Mouse (Mus musculus) megakaryocyte, adult 5-6 weeks (primary cell): ENCODE measurements at regions not wholly inside any gene's neighbourhood (a gene's known extent, or its start where the extent isn't known, plus 50 kb on each side); places are given as distances from the start of the nearest gene placed in this dataset.
"Not testable (repeated sequence)": the region's sequence is repeated elsewhere in the genome, so short reads cannot be mapped to it uniquely, and the experiment has no call there.

Experiments
- ATAC-seq: 2 replicates; pipeline ENCODE4 v1.8.0; 2016; ENCODE audit warnings: mild to moderate bottlenecking, inconsistent platforms; ENCODE audit not compliant: poor library complexity, severe bottlenecking

DNA sequence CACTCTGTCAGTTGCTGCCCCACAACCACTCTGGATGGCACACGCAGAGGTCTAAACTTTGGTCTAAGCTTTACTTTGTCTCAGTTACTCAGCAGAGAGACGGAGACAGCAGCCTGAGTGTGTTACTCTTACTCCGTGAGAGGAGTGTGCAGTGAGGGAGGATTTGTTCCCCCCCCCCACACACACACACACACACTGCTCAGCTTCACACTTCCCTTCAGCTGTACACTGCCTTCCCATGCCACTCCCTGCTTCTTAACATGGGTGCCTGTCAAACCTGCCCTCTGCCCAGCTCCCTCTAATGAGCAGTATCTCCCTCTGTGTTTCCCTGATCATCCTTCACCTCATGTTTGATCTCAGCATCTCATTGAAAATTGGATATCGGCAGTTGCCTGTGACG lies 409.9 kb upstream of the Ercc4 start:
- ATAC-seq = no peak

DNA sequence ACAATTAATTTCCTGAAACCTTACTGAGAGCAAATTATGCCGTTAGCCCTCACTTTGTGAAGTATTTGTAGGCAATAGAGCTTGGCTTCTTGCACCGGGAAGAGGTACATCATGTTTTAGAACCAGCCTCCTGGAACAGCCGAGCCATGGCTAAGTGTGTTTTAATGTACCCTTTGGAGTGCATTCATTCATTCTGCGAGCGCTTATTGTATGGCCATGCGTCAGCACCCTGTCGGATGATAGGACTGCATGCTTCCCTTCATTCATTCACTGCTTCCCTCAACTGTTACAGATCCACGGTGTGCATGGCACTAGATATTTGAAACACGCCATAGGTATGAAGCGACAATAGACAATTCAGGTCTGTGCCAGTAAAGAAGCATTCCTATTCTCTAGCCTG lies 409.4 kb upstream of the Ercc4 start:
- ATAC-seq = no peak

DNA sequence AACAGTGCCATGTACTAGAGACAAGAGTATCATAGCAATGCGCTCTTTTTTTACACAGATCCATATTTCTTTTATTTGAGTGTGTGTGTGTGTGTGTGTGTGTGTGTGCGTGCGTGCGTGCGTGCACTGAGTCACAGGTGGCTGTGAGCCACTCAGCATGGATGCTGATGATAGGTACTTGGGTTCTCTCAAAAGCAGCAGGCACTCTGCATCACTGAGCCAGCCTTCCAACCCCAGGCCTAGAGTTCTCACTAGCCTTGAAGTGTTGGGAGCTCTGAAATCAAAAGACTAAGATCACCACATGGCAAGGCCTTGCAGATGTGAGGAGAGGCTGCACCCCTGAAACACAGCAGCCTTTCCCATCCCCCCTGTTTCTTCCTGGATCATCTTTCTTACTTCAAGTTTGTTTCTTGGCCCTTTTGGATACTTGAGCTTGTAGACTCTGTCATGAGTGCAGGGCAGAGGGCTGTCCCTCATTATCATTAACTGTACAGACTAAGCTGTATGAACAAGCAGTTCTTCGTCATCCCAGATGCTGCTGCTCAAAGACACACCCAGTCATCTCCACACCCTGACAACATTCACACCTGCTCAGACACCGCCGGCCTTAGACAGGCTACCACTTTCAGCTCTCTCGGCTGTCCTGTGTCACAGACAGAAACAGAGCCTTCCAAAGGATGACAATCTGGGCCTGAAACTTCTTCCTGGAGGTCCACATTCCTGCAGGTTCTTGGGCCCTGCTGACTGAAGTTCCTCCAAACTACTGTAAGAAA lies 405.5 kb upstream of the Ercc4 start:
- no peak for ATAC-seq

DNA sequence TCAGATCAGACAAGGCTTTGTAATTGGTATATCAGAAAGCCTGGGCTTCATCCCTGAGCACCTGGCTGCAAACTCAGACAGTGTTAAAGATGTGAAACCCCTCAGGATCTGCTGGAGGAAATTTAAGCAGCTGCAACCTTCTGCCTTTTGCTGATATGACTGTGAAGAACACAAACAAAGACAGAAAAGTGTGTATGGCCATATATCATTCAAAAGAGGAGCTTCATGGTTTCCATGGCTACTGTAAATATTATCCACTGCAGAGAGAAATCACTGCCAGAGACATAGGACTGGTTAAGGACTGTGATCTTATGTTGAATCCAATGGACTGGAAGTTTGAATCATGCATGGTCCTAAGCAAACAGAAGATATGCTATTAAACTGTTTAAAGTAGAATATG lies 402.6 kb upstream of the Ercc4 start:
- no peak for ATAC-seq

DNA sequence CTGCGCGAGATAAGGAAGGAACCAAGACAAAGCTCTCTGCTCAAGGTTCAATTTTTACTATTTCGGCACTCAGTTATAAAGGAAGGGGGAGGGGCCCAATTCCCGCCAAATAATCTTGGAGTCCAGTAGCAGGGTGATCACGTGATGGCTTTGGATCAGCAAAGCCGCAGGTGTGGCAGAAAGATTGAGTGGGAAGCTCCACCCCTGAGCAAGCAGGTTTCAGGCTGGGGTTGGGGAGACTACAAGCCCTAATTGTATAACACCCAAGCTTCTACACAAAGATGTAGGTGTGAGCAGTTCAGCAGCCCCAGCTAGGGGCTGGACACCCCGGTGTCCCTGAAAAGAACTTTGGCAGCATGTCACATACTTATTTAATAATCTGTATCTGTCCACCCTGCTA lies 388.1 kb upstream of the Ercc4 start:
- not testable (repeated sequence) for ATAC-seq

DNA sequence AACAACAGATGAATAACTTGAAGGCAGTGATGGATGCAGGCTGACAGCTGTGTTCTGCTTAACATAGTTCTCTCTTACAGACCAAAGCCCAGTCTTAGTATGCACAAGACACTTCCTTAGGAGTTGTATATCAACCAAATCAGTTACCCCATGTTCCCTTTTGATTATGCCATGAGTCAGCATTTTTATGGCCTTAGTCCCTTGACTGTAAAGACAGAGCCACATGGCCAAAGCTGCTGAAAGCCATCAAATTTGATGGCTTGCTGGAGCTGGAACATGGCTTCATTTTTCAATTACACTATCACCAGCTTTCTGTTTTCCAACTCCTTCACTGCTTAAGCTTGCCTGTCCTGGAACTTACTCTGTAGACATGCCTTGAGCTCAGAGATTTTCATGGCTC lies 383.4 kb upstream of the Ercc4 start:
- ATAC-seq = no peak

DNA sequence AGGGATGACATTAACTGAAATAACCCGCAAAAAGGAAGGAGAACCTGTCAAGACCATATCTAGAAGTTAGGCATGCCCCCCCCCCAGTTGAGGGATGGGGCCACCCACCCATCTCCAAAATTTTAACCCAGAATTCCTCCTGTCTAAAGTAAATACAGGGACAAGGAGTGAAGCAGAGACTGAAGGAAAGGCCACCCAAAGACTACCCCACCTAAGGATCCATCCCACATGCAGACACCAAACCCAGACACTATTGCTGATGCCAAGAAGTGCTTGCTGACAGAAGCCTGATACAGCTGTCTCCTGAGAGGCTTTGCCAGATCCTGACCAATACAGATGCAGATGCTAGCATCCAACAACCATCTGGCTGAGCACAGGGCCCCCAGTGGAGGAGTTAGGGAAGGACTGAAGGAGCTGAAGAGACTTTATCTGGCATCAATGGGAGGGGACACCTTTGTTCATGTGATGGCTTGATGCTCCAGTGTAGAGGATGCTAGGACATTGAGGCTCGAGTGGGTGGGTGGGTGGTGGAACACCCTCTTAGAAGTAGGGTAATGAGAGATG lies 379.2 kb upstream of the Ercc4 start:
- ATAC-seq = not testable (repeated sequence)

DNA sequence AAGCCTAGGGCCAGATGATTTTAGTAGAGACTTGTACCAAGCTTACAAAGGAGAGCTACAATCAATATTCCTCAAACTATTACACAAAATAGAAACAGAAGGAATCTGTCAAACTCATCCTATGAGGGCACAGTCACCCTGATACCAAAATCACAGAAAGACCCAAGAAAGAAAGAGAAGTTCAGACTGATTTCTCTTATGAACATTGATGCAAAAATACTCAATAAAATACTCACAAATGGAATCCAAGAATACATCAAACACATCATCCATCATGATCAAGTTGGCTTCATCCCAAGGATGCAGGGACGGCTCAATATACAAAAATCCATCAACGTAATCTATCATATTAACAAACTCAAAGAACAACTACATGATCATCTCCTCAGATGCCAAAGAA lies 377.9 kb upstream of the Ercc4 start:
- ATAC-seq = no peak

DNA sequence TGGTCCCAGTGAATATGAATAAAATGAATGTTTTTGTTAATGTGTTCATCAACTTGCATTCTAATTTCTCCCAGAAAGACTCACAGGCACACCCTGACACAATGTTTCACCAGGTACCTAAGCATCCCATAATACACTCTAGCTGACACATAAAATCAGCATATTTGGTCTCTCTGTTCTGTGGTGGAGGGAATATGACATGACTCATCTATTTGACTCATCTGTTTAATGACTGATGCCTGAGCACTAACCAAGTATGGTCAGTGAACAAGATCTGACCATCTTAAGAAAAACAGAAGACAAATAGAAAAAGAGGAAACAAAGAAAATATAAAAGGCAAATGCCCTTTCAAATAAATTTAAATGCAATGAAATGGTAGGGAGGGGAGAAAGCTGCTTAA lies 367.0 kb upstream of the Ercc4 start:
- ATAC-seq = no peak

DNA sequence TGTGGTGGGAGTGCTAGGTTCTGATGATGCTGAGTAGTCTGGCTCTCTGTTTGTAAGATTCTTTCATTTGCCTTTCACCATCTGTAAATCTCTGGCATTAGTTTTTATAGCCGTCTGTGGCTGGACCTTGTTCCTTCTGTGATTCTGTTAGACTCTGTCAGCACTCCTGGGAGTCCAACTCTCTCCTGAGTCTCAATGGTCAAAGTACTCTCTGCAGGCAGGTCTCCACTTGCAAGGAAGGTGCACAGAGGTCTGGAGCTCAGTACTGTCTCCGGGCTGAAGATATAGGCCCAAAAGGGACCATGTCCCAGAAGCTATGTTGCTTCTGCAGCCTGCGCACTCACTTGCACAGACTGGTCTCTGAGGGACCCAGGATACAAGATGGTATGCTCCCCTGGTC lies 356.3 kb upstream of the Ercc4 start:
- no peak for ATAC-seq

DNA sequence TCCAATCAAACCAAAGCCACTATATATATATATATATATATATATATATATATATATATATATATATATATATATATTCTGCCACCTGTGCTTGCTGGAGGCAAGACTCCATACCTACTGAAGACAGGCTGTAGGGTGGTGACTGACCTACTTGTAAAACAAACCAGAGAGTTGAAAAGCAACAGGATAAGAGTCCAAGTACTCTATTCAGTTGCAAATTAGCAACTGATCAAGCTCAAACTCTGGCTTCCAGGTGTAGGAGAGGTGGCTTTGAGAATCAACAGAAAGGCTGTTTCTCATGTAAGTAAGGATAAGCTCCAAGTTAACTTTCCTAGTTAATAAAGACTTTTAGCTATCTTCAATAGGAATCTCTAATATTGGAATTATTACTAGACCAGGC lies 355.1 kb upstream of the Ercc4 start:
- no peak for ATAC-seq

DNA sequence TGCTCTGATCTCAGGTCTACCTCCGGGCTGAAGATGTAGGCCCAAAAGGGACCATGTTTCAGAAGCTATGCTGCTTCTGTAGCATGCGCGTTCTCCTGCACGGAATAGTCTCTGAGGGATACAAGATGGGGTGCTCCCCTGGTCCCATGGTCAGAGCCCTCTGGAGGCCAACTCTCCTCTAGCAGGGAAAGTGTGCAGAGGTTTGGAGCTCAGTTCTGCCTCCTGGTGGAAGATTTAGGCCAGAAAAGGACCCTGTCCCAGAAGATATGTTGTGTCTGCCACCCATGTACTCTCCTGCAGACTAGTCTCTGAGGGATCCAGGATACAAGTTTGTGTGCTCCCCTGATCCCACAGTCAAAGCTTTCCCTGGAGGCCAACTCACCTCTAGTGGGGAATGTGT lies 350.9 kb upstream of the Ercc4 start:
- ATAC-seq = no peak

DNA sequence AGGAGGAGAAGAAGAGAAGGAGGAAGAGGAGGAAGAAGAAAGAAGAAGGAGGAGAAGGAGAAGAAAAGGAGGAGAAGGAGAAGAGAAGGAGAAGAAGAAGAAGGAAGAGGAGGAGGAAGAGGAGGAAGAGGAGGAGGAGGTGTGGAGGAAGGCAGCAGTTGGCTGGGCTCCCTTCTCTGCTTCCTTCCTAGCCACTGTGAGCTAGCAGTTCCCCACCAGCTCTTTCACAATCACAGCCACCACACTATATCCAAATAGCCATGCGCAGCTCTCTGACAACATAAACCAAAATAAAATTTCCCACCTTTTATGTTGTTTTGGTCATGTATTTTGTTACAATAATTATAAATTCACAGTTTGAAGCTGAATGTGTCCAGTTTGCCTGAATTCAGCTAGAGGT lies 345.3 kb upstream of the Ercc4 start:
- ATAC-seq = peak; percentile 73

DNA sequence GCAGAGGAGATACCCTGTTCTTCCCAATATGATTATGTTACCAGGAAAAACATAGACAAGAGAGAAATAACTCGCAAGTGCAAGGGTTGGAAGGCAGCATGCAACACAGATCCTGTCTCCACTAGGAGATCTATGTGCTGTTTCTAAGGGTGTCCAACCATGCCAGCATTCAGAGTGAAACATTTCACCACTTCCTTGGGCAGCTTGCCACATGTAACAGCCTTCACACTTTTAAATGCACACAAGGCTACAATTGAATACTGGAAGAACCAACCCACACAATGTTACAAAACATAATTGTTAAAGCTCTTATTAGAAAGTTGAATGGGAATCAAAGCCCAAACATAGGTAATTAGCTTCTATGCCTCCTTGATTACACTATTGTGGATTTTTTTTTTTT lies 344.9 kb upstream of the Ercc4 start:
- peak; percentile 28; the same call in 1 of the 2 replicates for ATAC-seq

DNA sequence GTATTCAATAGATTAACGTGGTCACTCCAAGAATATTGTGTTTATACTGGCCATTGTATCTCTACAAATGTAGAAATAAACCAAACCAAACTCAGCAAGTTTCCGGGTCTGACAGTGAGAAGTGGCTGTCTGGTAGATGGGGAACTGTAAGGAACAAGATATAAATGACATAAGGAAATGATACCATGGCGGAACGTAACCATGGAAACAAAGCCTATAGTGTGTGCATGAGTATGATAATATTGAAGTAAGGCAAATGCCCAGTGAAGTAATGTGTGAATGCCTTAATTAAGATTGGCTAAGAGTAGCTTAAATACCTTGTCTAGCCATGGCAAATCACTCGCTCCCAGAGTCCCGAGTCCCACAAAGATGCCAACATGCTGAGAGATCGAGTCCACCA lies 342.6 kb upstream of the Ercc4 start:
- ATAC-seq = peak; percentile 74

DNA sequence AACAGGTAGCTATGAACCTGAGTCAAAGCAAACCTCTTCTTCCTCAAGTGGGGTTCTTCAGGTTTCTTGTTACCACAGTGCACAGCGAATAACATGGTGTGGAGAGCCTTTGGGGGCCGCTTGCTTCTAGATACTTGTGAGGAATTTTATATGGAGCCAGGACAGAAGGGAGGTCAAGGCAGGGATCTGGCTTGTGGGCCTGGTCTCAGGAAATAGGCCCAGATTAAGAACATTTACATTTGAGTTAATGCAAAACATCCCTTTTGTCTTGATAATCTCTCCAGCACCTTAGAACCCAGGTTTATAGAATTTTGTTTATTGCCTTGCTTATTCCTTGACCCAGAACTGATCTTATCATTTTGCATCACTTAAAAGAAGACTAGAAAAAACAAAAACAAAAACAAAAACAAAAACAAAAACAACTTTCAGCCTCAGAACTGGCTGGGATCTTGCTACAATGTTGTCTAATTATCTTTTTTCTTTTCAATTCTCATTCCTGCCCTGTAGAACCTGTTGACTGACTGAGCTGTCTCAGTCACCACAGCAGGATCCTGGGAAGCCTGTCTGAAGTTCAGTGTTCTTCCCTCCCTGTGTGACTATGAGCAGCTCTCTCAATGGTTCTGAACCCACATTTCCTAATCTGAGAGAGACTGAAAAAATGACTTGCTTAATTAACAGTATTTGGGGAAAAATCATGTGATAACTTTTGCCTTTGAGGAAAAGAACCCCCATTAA lies 341.2 kb upstream of the Ercc4 start:
- no peak for ATAC-seq

DNA sequence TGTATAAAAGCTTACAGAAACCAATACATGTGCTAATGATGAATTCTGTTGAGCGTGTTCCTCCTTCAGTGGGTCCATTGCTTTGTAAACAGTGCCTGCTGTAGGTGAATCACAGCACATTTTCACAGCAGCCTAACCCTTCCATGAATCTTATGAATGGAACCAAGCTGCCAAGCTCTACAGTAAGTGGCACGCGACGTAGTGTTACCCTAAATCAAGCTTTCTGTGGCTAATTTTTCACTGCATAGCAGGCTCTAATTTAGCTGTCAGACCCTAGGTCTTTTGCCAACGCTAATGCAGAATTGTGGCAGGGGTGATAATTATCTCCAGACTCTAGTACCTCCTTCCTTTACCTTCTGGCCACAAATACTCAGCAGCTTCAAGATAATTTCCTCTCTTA lies 339.0 kb upstream of the Ercc4 start:
- no peak for ATAC-seq

DNA sequence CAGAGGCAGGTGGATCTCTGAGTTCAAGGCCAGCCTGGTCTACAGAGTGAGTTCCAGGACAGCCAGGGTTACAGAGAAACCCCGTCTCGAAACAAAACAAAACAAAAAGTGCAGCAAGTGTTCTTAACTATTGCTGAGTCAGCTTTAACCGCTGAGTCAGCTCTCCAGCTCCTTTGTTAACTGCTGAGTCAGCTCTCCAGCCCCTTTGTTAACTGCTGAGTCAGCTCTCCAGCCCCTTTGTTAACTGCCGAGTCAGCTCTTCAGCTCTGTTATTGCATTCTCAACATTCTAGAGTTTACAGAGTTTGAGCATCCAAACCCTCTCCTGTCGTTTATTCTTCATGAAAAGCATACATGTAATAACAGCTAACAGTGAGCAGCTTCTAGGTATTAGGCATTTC lies 336.9 kb upstream of the Ercc4 start:
- ATAC-seq = no peak

DNA sequence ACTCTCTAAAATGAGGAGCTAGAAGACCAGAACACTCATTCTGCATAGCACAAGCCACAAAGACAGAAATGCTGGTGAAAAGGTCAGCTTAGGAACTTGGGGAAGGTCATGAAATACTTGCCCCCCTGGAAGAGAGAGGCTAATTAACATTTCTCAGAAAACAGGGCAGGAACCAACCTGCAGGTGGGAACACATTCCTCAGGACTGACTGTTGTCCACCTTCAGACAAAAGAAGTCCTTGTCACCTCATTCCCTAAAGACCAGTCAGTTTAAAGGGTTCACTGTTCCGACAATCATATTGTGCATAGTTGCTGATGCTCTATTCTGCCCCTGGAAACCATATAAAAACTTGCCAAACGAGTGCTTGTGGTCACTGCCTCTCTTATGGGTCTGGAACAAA lies 333.6 kb upstream of the Ercc4 start:
- ATAC-seq = no peak

DNA sequence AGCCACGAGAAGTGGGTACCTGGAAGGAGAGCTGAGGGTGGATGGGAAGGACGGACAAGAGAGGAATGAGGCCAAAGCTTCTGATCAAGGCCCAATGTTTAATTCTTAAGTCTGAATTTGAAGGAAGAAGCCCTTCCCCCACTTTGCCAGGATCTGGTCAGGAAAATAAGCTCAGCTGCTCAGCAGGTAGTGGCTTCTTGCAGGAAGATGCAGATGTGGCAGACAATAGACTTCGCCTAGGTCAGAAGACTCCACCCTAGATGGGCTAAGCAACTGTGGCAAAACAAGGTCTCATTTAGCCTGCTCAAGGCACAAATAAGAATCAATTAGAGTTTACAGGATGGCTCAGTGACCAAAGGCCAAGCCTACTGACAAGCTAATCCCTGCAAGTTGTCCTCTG lies 330.4 kb upstream of the Ercc4 start:
- ATAC-seq = no peak

DNA sequence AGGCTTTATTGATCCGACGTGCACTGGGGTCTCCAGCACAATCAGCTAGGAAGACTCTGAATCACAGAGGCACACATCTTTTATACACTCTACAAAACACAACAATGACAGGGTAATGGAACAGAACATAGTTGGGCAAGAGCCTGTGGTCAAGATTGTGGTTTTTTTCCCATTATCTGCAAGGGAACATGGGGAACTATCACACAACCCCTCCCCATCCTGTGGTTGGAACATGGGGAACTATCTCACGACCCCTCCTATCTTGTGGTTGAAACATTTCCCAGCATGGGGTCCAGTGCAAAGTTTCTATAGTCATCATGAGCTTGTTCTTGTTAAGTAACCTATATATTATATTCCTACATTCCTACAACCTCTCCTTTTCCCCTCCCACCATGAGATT lies 328.8 kb upstream of the Ercc4 start:
- ATAC-seq = peak; percentile 88

DNA sequence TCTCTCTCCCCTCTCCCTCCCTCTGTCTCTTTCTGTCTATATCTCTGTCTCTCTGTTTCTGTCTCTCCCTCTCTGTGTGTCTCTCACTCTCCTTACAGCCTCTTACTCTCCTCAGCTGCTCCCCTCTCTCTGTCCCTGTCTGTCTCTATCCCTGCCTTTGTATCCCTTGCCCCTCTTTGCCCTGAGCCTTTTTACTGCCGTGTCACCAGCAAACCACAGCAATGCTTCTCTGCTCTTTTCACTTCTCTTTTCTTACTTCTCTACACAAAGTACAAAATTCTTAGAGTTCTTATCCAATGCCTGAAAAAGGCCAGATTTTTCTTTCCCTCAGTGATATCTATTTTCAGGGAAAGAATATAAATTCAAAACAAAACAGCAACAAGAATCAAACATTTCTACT lies 323.7 kb upstream of the Ercc4 start:
- ATAC-seq = peak; percentile 67
